Mouse (Mus musculus) kidney, embryonic 16.5 days (tissue): ENCODE results near the gene Tnpo3. TPM values are rescaled to one million over a fixed set of nuclear protein-coding genes. Genes with fewer than 3 reads are reported as not detected.

ENCODE experiments used
- ATAC-seq: fragments of 200-750 bp; cut with Nextera tagmentation; 2 replicates; pipeline ENCODE4 v1.8.0; 2017; ENCODE audit warnings: moderate TSS enrichment; ENCODE audit not compliant: low FRiP score, low TSS enrichment
- H3K27ac ChIP-seq: fragments of 300-500 bp; sonication (generic); 2 replicates; pipeline ENCODE4 v1.5.1; 2014; ENCODE audit warnings: low read length
- H3K27me3 ChIP-seq: fragments of 300-500 bp; sonication (generic); 2 replicates; pipeline ENCODE4 v1.6.1; 2014; ENCODE audit warnings: low read length, control low read depth, mixed read lengths; ENCODE audit not compliant: insufficient read depth
- H3K36me3 ChIP-seq: fragments of 300-500 bp; sonication (generic); 2 replicates; pipeline ENCODE4 v1.6.1; 2014; ENCODE audit warnings: low read length, control low read depth, mixed read lengths; ENCODE audit not compliant: insufficient read depth
- H3K4me1 ChIP-seq: fragments of 300-500 bp; sonication (generic); 2 replicates; pipeline ENCODE4 v1.6.1; 2014; ENCODE audit warnings: low read length, control low read depth, mixed read lengths; ENCODE audit not compliant: insufficient read depth
- H3K4me2 ChIP-seq: fragments of 300-500 bp; sonication (generic); replicated peaks from 2 replicates; pipeline ENCODE4 v1.6.1; 2014; ENCODE audit warnings: low read depth, low read length
- H3K4me3 ChIP-seq: fragments of 300-500 bp; sonication (generic); 2 replicates; pipeline ENCODE4 v1.5.1; 2014; ENCODE audit warnings: mild to moderate bottlenecking, low read length
- H3K9ac ChIP-seq: fragments of 300-500 bp; sonication (generic); replicated peaks from 2 replicates; pipeline ENCODE4 v1.6.1; 2014; ENCODE audit warnings: low read length
- H3K9me3 ChIP-seq: fragments of 300-500 bp; sonication (generic); 2 replicates; pipeline ENCODE4 v1.6.1; 2016; ENCODE audit warnings: low read length, control low read depth
- WGBS: fragments of 180-500 bp; shearing (Covaris S2); extraction: QIAGEN DNeasy Blood & Tissue Kit; methylation state at CpG from one replicate; pipeline ENCODE4 v1.1.7; 2014; 5-methylcytosine and 5-hydroxymethylcytosine counted together
- polyA plus RNA-seq: library from polyadenylated mRNA; unstranded; fragments of >200 nt; fragmentation: Nextera tagmentation; extraction: Ambion mirVana; gene quantifications from 2 replicates; pipeline ENCODE4 v1.2.1, GENCODE M21; 2015

The Tnpo3 gene
- polyA plus RNA-seq, 1 experiment from 2014 or later, result 101 TPM

- Histone ChIP-seq H3K4me3 (no peak overlapping the region), H3K9ac (no peak overlapping the region), H3K4me1 (peaks cover 27% of the 10 kb centered on the region), H3K9me3 (no peaks in the 10 kb centered on the region), H3K27me3 (peaks cover 35% of the 10 kb centered on the region), H3K4me2 (peak overlapping the region; percentile 8; the same call in 1 of the 2 replicates), H3K36me3 (no peaks in the 10 kb centered on the region), H3K27ac (no peak overlapping the region)
- ATAC-seq, result no peak
- 28% methylated on average over 2 of the region's 2 CpGs for WGBS
Measured at GRCm38 (mm10) chr6:29529444-29529820, 80.3 kb downstream of the Tnpo3 start.

DNA sequence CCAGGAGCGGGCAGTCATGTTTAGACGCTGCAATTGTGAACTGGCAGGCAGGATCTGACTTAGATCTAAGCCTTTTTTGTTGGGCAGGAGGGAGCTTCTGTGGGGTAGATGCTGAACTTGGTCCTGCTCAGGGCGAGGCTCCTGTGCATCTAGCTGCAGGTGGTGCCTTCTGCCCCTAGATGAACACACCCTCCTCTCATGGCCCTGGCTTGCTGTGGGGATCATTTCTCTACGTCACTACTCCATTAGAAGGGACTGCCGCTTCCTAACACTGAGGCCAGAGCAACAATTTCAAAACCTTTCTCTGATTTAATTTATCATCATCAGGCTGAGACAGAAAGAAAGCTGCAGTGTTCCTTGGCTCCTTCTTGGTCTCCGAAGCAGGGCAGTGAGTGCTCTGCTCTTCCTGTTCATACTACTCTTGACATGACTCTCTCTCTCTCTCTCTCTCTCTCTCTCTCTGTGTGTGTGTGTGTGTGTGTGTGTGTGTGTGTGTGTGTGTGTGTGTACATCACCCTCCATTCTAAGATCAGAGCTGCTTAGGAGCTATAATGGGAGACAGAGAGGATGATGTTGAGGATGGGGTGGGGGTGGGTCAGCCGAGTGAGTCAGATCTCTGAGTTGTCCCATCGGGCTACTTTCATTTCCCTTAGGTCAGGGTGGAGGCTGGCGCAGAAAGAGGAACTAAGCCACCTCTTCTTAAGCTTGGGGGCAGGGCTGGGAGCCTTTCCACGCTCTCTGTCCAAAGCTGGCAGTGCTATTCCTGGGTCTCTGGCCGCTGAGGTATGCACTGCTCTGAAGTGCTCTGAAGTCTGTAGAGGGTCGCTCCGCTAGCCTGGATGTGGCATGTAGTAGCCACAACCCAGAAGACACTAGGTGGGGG lies 80.9 kb downstream of the Tnpo3 start:
- ATAC-seq, result no peak

DNA sequence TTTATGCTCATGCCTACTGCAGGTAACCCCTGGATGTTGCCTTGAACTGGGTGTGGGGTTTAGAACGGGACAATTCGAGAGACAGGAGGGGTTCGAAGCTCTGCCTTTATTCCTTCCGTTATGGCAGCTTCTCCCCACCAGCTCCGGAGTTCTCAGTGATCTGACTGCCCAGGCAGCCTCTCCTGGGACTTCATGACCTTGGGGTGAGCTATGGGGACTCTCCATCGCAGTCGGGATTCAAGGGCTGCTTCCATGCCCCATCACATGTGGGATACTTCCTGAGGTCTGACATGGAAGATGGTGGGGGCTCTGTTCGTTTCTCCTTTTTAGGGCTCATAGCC lies 81.6 kb downstream of the Tnpo3 start:
- Histone ChIP-seq H3K9me3 (no peaks in the 10 kb centered on the region), H3K9ac (0 out of 2 replicates have a peak overlapping the region, but pooled peaks have one; percentile 12), H3K36me3 (no peaks in the 10 kb centered on the region), H3K4me3 (peak overlapping the region; percentile 62), H3K4me1 (peaks cover 38% of the 10 kb centered on the region), H3K27ac (no peak overlapping the region), H3K4me2 (peak overlapping the region; percentile 99), H3K27me3 (peaks cover 35% of the 10 kb centered on the region)
- WGBS, result 8% methylated on average over 8 of the region's 8 CpGs
- no peak for ATAC-seq

More for the DNA sequence above, 80.9 kb downstream of the Tnpo3 start:
- H3K27me3 ChIP-seq, result peaks cover 35% of the 10 kb centered on the region
- peak overlapping the region; percentile 8; the same call in 1 of the 2 replicates for H3K4me2 ChIP-seq
- H3K9me3 ChIP-seq, result no peaks in the 10 kb centered on the region
- WGBS, result 30% methylated on average over 13 of the region's 13 CpGs
- H3K27ac ChIP-seq, result no peak overlapping the region
- H3K9ac ChIP-seq, result no peak overlapping the region
- H3K4me3 ChIP-seq, result 0 out of 2 replicates have a peak overlapping the region, but pooled peaks have one; percentile 1
- no peaks in the 10 kb centered on the region for H3K36me3 ChIP-seq
- H3K4me1 ChIP-seq, result peaks cover 32% of the 10 kb centered on the region

- ATAC-seq, result 0 out of 2 replicates have a peak, but pooled peaks have one; percentile 16
- Histone ChIP-seq H3K4me1 (peaks cover 38% of the 10 kb centered on the region), H3K4me3 (peak overlapping the region; percentile 62), H3K4me2 (peak overlapping the region; percentile 99), H3K9ac (peak overlapping the region; percentile 75), H3K36me3 (no peaks in the 10 kb centered on the region), H3K9me3 (no peaks in the 10 kb centered on the region), H3K27me3 (peaks cover 35% of the 10 kb centered on the region), H3K27ac (no peak overlapping the region)
- WGBS, result 2% methylated on average over 34 of the region's 34 CpGs
Measured at GRCm38 (mm10) chr6:29527361-29528164, 82.1 kb downstream of the Tnpo3 start.

GRCm38 (mm10) chr6:29526281-29527251 lies 83.1 kb downstream of the Tnpo3 start, which contains the start of gene Irf5:
Gene Irf5, plus strand, starts transcription at chr6:29526625.
- peak; percentile 69 for ATAC-seq
- H3K9me3 ChIP-seq, result no peaks in the 10 kb centered on the region
- H3K4me1 ChIP-seq, result peaks cover 38% of the 10 kb centered on the region
- H3K4me2 ChIP-seq, result peak within 1 kb of the TSS; percentile 99
- no peak within 1 kb of the TSS for H3K27ac ChIP-seq
- H3K36me3 ChIP-seq, result no peaks in the 10 kb centered on the region
- under 1% methylated on average over 66 of the region's 96 CpGs for WGBS
- peak within 1 kb of the TSS; percentile 62 for H3K4me3 ChIP-seq
- H3K27me3 ChIP-seq, result peaks cover 35% of the 10 kb centered on the region
- peak within 1 kb of the TSS; percentile 75 for H3K9ac ChIP-seq

DNA sequence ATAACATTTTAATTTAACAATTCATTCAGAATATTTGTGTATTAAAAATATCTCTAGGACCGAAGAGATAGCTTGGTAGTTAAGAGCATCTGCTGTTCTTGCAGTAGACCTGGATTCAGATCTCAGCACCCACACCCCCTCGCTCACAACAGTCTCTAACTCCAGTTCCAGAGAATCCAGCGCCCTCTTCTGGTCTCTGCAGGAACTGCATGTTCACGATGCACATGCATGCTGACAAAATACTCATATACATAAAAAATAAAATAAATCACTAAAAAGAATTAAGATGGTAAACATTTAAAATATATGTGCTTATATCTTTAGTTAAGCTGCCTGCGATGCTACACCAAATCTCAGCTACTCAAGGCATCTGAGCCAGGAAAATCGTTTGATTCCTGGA lies 84.4 kb downstream of the Tnpo3 start:
- ATAC-seq, result no peak
- no peak overlapping the region for H3K27ac ChIP-seq
- H3K27me3 ChIP-seq, result peaks cover 35% of the 10 kb centered on the region
- no peak overlapping the region for H3K9ac ChIP-seq
- no peak overlapping the region for H3K4me2 ChIP-seq
- 74% methylated on average over 6 of the region's 6 CpGs for WGBS
- H3K4me3 ChIP-seq, result no peak overlapping the region
- H3K9me3 ChIP-seq, result no peaks in the 10 kb centered on the region
- no peaks in the 10 kb centered on the region for H3K36me3 ChIP-seq
- peaks cover 38% of the 10 kb centered on the region for H3K4me1 ChIP-seq

- Histone ChIP-seq H3K4me3 (no peak overlapping the region), H3K27me3 (peaks cover 25% of the 10 kb centered on the region), H3K9me3 (no peaks in the 10 kb centered on the region), H3K4me1 (peaks cover 32% of the 10 kb centered on the region), H3K9ac (no peak overlapping the region), H3K36me3 (no peaks in the 10 kb centered on the region), H3K4me2 (no peak overlapping the region), H3K27ac (peak overlapping the region; percentile 19; the same call in 1 of the 2 replicates)
- no peak for ATAC-seq
- 32% methylated on average over 6 of the region's 6 CpGs for WGBS
Measured at GRCm38 (mm10) chr6:29524034-29524489, 85.6 kb downstream of the Tnpo3 start.

- Histone ChIP-seq H3K27ac (peak overlapping the region; percentile 43; the same call in 1 of the 2 replicates), H3K9ac (no peak overlapping the region), H3K4me1 (peaks cover 30% of the 10 kb centered on the region), H3K4me3 (no peak overlapping the region), H3K9me3 (no peaks in the 10 kb centered on the region), H3K4me2 (no peak overlapping the region), H3K27me3 (peaks cover 20% of the 10 kb centered on the region), H3K36me3 (no peaks in the 10 kb centered on the region)
- ATAC-seq, result no peak
- 60% methylated on average over 12 of the region's 12 CpGs for WGBS
Measured at GRCm38 (mm10) chr6:29523301-29524033, 86.2 kb downstream of the Tnpo3 start.
